Comparison of ENCODE assay signal across 9 mouse cellular contexts in the genomic region with DNA sequence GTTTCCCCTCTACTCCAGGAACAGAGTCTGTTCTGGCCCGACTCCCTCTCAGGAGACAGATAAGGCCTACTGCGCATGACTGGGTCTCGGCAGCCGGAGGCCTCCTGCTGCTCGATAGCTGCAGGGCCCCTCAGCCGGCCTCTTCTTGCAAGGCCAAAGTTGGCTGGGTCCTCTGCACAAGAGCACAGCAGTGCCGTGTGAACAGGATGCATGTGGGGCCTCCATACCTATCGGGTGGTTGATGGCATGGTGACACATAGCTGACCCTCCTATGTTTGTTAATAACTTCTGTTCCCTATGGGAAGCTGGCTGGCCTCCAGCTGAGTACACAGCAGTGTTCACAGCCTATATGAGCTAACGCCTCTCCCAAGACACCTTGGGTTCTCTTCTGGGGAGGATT. TPM values are rescaled to one million over a fixed set of nuclear protein-coding genes. Genes with fewer than 3 reads are reported as not detected.
A peak's percentile ranks its signal among the peaks of the same experiment; 100 is the strongest.
DNase-seq lines count a peak whose midpoint lies in the region; ATAC-seq lines count a peak whose summit lies in the region.
"Had no signal": no experiment of that assay in that cellular context is flagged by ENCODE, and none has a peak within 500 bp of the region (broad histone marks: within the 10 kb centered on the region; RNA-seq: fewer than 3 reads in every experiment).

No protein-coding gene starts in this region.

- ATAC-seq in hindbrain, embryonic 11.5 days (ENCODE audit: low FRiP score) = no peak
- peak; percentile 87 for ATAC-seq in heart, embryonic 16.5 days (replicated peaks; ENCODE audit: extremely low read depth, insufficient read depth, low FRiP score)
- ATAC-seq in liver, embryonic 15.5 days (ENCODE audit: insufficient read depth) = peak; percentile 54

- no peaks in the 10 kb centered on the region for H3K36me3 ChIP-seq in hindbrain, embryonic 10.5 days
- H3K36me3 ChIP-seq in hindbrain, embryonic 11.5 days (ENCODE audit: control insufficient read depth, insufficient read depth, low read length) = no peaks in the 10 kb centered on the region
- no peaks in the 10 kb centered on the region for H3K36me3 ChIP-seq in heart, embryonic 16.5 days (ENCODE audit: control insufficient read depth, insufficient read depth)
- no peaks in the 10 kb centered on the region for H3K36me3 ChIP-seq in liver, embryonic 15.5 days (replicated peaks)

- no peak overlapping the region for H3K4me3 ChIP-seq in hindbrain, embryonic 10.5 days
- H3K4me3 ChIP-seq in hindbrain, embryonic 11.5 days (ENCODE audit: low read depth, low read length) = no peak overlapping the region
- H3K4me3 ChIP-seq in heart, embryonic 16.5 days (ENCODE audit: low read length) = no peak overlapping the region
- H3K4me3 ChIP-seq in liver, embryonic 15.5 days (replicated peaks) = no peak overlapping the region
- H3K4me3 ChIP-seq: myocyte had no signal

- H3K4me1 ChIP-seq in hindbrain, embryonic 10.5 days (replicated peaks) = peaks cover 80% of the 10 kb centered on the region
- peaks cover 2% of the 10 kb centered on the region; the same call in 1 of the 2 replicates for H3K4me1 ChIP-seq in hindbrain, embryonic 11.5 days (replicated peaks; ENCODE audit: control insufficient read depth, insufficient read depth, low read length)
- peaks cover 43% of the 10 kb centered on the region for H3K4me1 ChIP-seq in heart, embryonic 16.5 days (ENCODE audit: control insufficient read depth, insufficient read depth, low read length)
- H3K4me1 ChIP-seq in liver, embryonic 15.5 days (replicated peaks) = peaks cover 22% of the 10 kb centered on the region

- no peaks in the 10 kb centered on the region for H3K9me3 ChIP-seq in hindbrain, embryonic 10.5 days
- no peaks in the 10 kb centered on the region for H3K9me3 ChIP-seq in hindbrain, embryonic 11.5 days (ENCODE audit: control insufficient read depth, low read length)
- H3K9me3 ChIP-seq in heart, embryonic 16.5 days (replicated peaks; ENCODE audit: control insufficient read depth, low read length) = no peaks in the 10 kb centered on the region
- no peaks in the 10 kb centered on the region for H3K9me3 ChIP-seq in liver, embryonic 15.5 days (replicated peaks)

- H3K9ac ChIP-seq in hindbrain, embryonic 11.5 days (ENCODE audit: low read depth, low read length) = no peak overlapping the region
- no peak overlapping the region for H3K9ac ChIP-seq in heart, embryonic 16.5 days (ENCODE audit: low read length)
- no peak overlapping the region for H3K9ac ChIP-seq in liver, embryonic 15.5 days

- 39% methylated on average over 9 of the region's 9 CpGs for WGBS in hindbrain, embryonic 10.5 days
- 37% methylated on average over 9 of the region's 9 CpGs for WGBS in hindbrain, embryonic 11.5 days
- WGBS in heart, embryonic 16.5 days = 7% methylated on average over 9 of the region's 9 CpGs
- 14% methylated on average over 9 of the region's 9 CpGs for WGBS in liver, embryonic 15.5 days (ENCODE audit: insufficient replicate concordance)

- peak overlapping the region; percentile 62 for H3K27ac ChIP-seq in hindbrain, embryonic 10.5 days
- no peak overlapping the region for H3K27ac ChIP-seq in hindbrain, embryonic 11.5 days (ENCODE audit: low read depth, low read length)
- peak overlapping the region; percentile 78 for H3K27ac ChIP-seq in heart, embryonic 16.5 days (ENCODE audit: low read length)
- no peak overlapping the region for H3K27ac ChIP-seq in liver, embryonic 15.5 days (replicated peaks)

- peaks cover 29% of the 10 kb centered on the region for H3K27me3 ChIP-seq in hindbrain, embryonic 10.5 days (ENCODE audit: insufficient read depth, poor library complexity, severe bottlenecking)
- H3K27me3 ChIP-seq in hindbrain, embryonic 11.5 days (ENCODE audit: control insufficient read depth, insufficient read depth, low read length) = no peaks in the 10 kb centered on the region
- no peaks in the 10 kb centered on the region; the same call in 1 of the 2 replicates for H3K27me3 ChIP-seq in heart, embryonic 16.5 days (ENCODE audit: control insufficient read depth, insufficient read depth, low read length)
- H3K27me3 ChIP-seq in liver, embryonic 15.5 days = no peaks in the 10 kb centered on the region

- no peak for DNase-seq in hindbrain, embryonic 10.5 days (ENCODE audit: low spot score)
- no peak for DNase-seq in hindbrain, embryonic 11.5 days (ENCODE audit: low spot score)
- DNase-seq in embryo, embryonic 10.5 days (ENCODE audit: low spot score) = peak; percentile 55
- DNase-seq in yolk sac, embryonic 10.5 days (ENCODE audit: low spot score) = no peak
- DNase-seq in layer of hippocampus, adult 11-12 months (ENCODE audit: low spot score) = no peak
- no peak for DNase-seq in left cerebral cortex, adult 8-10 months (ENCODE audit: low spot score in 2 of 2)

- H3K4me2 ChIP-seq in hindbrain, embryonic 11.5 days (replicated peaks; ENCODE audit: low read depth, low read length) = no peak overlapping the region
- no peak overlapping the region for H3K4me2 ChIP-seq in heart, embryonic 16.5 days (ENCODE audit: low read depth, low read length)
- H3K4me2 ChIP-seq in liver, embryonic 15.5 days = no peak overlapping the region

RNA-seq across cellular contexts. Expression of a gene that starts 50.4 kb away (rescaled TPM):
- polyA plus RNA-seq in hindbrain, embryonic 10.5 days (2016; fragmentation: Nextera tagmentation; extraction: Ambion mirVana) = 64.4 and 82.8 TPM in 2 replicates
- 77.7 and 84.4 TPM in 2 replicates for polyA plus RNA-seq in hindbrain, embryonic 11.5 days (2014; fragmentation: Nextera tagmentation; extraction: Ambion mirVana)
- polyA plus RNA-seq in heart, embryonic 16.5 days (2015; fragmentation: Nextera tagmentation; extraction: Ambion mirVana) = 169 and 179 TPM in 2 replicates
- 455 and 460 TPM in 2 replicates for polyA plus RNA-seq in liver, embryonic 15.5 days (2015; fragmentation: Nextera tagmentation; extraction: Ambion mirVana)
- 10 to 100 TPM; 12.6 to 16.4 (median 13.7) TPM for total RNA-seq in left cerebral cortex, adult 8-10 months (2022)
- polyA plus RNA-seq: myocyte had no signal

Comparison
In these comparisons a context has a peak if more than half of its experiments do, and no peak if none do; other contexts are left out.
1. H3K27ac ChIP-seq: peak in hindbrain, embryonic 10.5 days (single experiment) and heart, embryonic 16.5 days (single experiment); none in hindbrain, embryonic 11.5 days (single experiment) and liver, embryonic 15.5 days (single experiment).